Mouse (Mus musculus) effector memory CD4-positive, alpha-beta T cell, adult 7 months (primary cell): ENCODE results near the gene Lypd1. TPM values are rescaled to one million over a fixed set of nuclear protein-coding genes. Genes with fewer than 3 reads are reported as not detected.

Experiments
- polyA plus RNA-seq: library from polyadenylated mRNA; unstranded; fragments of 100-300 nt; shearing (Covaris generic); gene quantifications from one replicate; pipeline ENCODE4 v1.2.1, GENCODE M21; 2017

Lypd1 gene
- 0.17 TPM for polyA plus RNA-seq

DNA sequence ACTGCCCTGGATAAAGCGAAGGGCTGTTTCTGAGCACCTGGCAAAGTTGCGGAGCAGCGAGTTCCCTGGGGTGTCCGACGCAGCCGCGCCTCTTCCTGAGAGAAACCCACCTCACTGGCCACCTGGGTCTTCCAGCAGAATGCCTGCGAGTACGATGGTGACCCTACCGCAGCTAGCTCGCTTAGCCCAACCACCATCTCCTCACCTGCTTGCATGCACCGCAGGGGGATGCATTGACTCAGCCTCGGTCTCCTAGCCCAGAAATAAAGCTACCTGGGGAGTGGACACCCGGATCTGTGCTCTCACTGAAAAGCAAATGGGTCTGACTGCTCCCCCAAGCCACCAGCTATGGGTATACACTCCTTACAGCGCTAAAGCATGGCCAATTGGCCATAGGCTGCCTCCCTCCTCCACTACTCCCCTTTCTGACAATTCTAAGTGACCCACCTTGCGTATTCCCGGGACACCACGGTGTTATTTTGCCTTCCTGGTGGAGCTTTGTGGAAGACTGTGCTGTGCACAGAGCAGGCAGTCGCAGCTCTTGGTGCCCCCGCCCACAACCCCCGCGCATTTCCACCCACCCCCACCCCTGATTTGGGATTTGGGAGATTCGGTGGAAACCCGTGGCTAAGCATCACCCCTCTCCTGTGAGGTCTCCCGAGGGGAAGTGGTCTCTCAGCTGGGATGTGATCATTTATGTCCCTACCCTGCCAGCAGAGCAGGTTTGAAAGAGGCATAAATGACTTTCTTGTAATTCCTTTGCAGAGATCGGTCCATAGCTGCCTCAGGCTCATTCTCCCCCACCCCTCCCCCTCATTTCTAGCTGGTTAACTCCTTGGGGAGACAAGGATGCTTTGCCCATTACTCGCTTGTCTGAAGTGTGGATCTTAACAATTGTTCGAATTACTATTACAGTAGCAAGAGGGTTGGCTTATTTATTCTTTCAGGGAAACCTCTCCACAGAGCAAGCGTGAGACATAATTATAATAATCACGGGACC lies at the start of gene Lypd1:
Gene Lypd1 (minus strand): TSS at position 501 of the 1,000 bp plus-strand sequence.

Other genes starting within 250 kb of the Lypd1 start
- gene Gpr39, start 236.1 kb downstream of the Lypd1 start, polyA plus RNA-seq: not detected